Mouse (Mus musculus) cerebellum, adult 2 months (tissue): ENCODE results near the gene Inafm1. TPM values are rescaled to one million over a fixed set of nuclear protein-coding genes. Genes with fewer than 3 reads are reported as not detected.

Source experiments
- DNase-seq, 2 experiments: peaks; one replicate each; pipeline ENCODE4 v3.0.0; 2021
- H3K27ac ChIP-seq: fragments of 200-500 bp; 2 replicates; pipeline ENCODE4 v1.5.1; 2012; ENCODE audit warnings: low read length, control low read depth, inconsistent platforms; ENCODE audit not compliant: insufficient read depth
- H3K27me3 ChIP-seq: fragments of 200-500 bp; 2 replicates; pipeline ENCODE4 v1.6.1; 2012; ENCODE audit warnings: inconsistent platforms, mild to moderate bottlenecking, low read length, moderate library complexity; ENCODE audit not compliant: control insufficient read depth, insufficient read depth
- H3K4me1 ChIP-seq: fragments of 200-500 bp; 2 replicates; pipeline ENCODE4 v1.6.1; 2011; ENCODE audit warnings: low read length; ENCODE audit not compliant: control insufficient read depth, insufficient read depth
- H3K4me3 ChIP-seq: fragments of 200-500 bp; replicated peaks from 2 replicates; pipeline ENCODE3; 2011; ENCODE audit warnings: mild to moderate bottlenecking, low read depth, low read length, control low read depth; ENCODE audit not compliant: insufficient read depth
- CTCF ChIP-seq: fragments of 200-500 bp; IDR thresholded peaks from 2 replicates; pipeline ENCODE4 v1.5.1; 2011; ENCODE audit warnings: low read depth, mild to moderate bottlenecking, control low read depth, low read length, moderate library complexity, borderline replicate concordance; ENCODE audit not compliant: insufficient read depth
- POLR2A ChIP-seq: fragments of 200-500 bp; IDR thresholded peaks from 2 replicates; pipeline ENCODE4 v1.6.1; 2011; ENCODE audit warnings: low read length, control low read depth, borderline replicate concordance; ENCODE audit not compliant: insufficient read depth
- WGBS: fragments of 180-500 bp; shearing (Covaris S2); methylation state at CpG from one replicate; pipeline ENCODE4 v1.1.7; 2018; 5-methylcytosine and 5-hydroxymethylcytosine counted together
- polyA plus RNA-seq: library from polyadenylated mRNA; depleted of rRNA; stranded (reverse); fragments of >200 nt; gene quantifications from 2 replicates; pipeline ENCODE4 v1.2.3, GENCODE M21; 2012; rRNA removed

Inafm1 gene
- polyA plus RNA-seq: 60.1 and 61.1 TPM in 2 replicates

GRCm38 (mm10) chr7:16273081-16273765, at the start of gene Inafm1:
Inafm1 (minus strand) TSS chr7:16273617.
- TF ChIP-seq CTCF: no peak
- peak; percentile 8; the same call in 1 of the 2 replicates for TF ChIP-seq POLR2A
- DNase-seq: peak; percentile 86 to 87
- Histone ChIP-seq H3K4me1 (peaks cover 14% of the 10 kb centered on the region; the same call in 1 of the 2 replicates), H3K27me3 (no peaks in the 10 kb centered on the region), H3K27ac (peak within 1 kb of the TSS; percentile 85), H3K4me3 (peak within 1 kb of the TSS; percentile 67)
- WGBS: 1% methylated on average over 47 of the region's 49 CpGs

DNA sequence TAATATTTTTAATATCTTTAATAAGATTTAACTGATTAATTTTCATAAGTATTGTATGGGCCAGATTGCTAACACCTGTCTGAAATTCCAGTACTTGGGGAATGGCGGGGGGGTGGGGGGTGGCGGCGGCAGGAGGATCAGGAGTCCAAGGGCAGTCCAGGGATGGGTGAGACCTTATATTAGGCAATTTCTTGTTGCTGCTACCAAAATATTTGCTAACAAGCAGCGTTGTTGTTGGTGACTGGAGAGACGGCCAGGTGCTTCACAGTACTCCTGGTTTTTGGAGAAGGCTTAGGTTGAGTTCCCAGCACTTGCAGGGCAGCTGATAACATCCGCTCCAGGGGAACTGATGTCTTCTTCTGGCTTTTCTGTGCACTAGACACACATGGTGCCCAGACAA, 47.1 kb upstream of the Inafm1 start:
- DNase-seq: no peak
- H3K4me1 ChIP-seq: no peaks in the 10 kb centered on the region; the same call in 1 of the 2 replicates
- H3K4me3 ChIP-seq: no peak overlapping the region
- 93% methylated on average over 6 of the region's 6 CpGs for WGBS
- H3K27me3 ChIP-seq: no peaks in the 10 kb centered on the region
- no peak for TF ChIP-seq CTCF
- TF ChIP-seq POLR2A: no peak
- H3K27ac ChIP-seq: no peak overlapping the region

DNA sequence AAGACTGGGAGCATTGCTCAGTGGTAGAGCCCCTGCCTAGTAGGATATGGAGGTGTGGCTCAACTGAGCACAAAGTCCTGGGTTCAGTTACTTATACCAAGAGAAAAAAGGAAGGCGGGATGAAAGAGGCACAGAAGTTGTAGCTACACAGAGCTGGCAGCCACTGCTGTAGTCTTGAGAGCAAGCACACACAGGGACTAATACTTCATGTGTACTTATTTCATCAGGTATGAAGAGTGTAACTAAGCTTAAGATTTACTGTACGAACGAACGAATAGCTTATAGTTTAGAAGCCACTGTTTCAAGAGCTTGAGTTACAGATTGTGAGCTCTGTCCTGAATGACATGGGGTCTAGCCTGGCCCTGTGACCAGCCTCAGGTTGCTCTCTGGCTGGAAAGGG, 45.8 kb upstream of the Inafm1 start:
- H3K27ac ChIP-seq: no peak overlapping the region
- TF ChIP-seq POLR2A (no peak), CTCF (no peak)
- no peaks in the 10 kb centered on the region; the same call in 1 of the 2 replicates for H3K4me1 ChIP-seq
- H3K4me3 ChIP-seq: no peak overlapping the region
- no peak for DNase-seq
- WGBS: 90% methylated on average over 4 of the region's 4 CpGs
- H3K27me3 ChIP-seq: no peaks in the 10 kb centered on the region

DNA sequence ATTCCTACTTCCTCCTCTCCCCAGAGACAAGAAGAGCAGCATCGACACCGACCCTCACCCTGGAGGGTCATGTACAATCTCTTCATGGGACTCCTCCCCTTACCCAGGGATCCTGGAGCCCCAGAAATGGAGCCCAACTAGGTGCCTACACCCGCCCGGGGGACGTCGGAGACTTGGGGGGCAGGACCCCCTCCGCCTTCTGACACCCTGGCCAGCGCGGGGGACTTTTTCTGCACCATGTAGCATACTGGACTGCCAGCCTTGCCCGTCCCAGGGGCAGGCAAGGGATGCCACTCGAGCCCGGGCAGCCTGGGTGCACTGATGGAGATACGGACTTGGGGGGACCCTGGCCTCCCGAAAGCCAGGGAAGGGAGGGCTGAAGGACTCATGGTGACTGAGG, 43.7 kb upstream of the Inafm1 start:
- DNase-seq: no peak
- Histone ChIP-seq H3K4me1 (peaks cover 4% of the 10 kb centered on the region; the same call in 1 of the 2 replicates), H3K4me3 (no peak overlapping the region), H3K27me3 (no peaks in the 10 kb centered on the region), H3K27ac (no peak overlapping the region)
- TF ChIP-seq CTCF (no peak), POLR2A (no peak)
- 81% methylated on average over 14 of the region's 14 CpGs for WGBS

DNA sequence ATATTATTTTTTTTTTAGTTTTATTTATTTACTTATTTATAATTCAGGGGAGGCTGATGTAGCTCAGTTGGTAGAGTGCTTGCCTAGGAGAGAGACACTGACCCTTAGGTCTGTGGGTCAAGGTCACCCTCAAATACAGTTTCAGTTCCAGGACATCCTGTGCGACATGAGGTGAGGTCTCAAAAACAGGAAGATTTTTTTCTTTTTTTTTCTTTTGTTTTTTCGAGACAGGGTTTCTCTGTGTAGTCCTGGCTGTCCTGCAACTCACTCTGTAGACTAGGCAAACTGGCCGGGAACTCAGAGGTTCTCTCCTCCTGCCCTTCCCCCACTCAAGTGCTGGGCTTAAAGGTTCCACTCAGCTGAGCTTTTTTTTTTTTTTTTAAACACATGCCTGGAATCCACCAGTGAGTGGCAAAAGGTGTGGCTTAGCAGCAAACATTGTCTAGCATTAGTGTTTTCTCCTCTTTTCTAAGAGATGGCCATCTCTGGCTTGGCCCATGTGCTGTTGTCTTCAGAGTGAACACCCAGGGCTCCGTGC, 41.9 kb upstream of the Inafm1 start:
- WGBS: 72% methylated on average over 4 of the region's 4 CpGs
- TF ChIP-seq CTCF (no peak), POLR2A (no peak)

DNA sequence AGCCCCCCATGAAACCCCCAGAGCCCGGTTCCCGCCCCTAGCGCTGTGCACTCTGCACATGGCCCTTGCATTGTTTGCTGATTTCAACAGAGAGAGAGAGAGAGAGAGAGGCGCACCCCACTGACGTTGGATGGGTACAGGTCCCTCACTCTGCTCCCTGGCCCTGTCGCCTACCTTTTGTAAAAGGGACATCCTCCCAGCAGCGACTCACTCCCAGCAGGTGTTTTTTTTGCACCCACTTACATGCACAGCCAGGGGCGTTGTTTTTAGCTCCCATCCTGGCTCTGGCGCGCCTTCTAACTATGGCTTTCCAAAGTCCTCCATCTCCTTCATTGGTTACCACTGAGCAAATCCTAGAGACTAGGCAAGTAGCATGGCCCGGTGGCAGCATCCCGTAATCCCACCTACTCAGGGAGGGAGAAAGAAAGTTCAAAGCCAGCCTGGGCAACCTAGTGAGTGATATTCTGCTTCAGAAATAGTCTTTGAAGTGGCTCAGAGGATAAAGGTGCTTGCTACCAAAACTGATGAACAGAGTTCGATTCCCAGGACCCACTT, 40.9 kb upstream of the Inafm1 start:
- WGBS: 12% methylated on average over 13 of the region's 13 CpGs
- peak in 1 of 2 experiments; percentile 86 for DNase-seq
- Histone ChIP-seq H3K4me1 (peaks cover 4% of the 10 kb centered on the region; the same call in 1 of the 2 replicates), H3K4me3 (peak overlapping the region; percentile 65), H3K27ac (peak overlapping the region; percentile 80), H3K27me3 (no peaks in the 10 kb centered on the region)
- no peak for TF ChIP-seq POLR2A
- no peak for TF ChIP-seq CTCF

More for the DNA sequence above, 41.9 kb upstream of the Inafm1 start:
- H3K4me3 ChIP-seq: no peak overlapping the region
- DNase-seq: no peak
- no peak overlapping the region for H3K27ac ChIP-seq
- no peaks in the 10 kb centered on the region for H3K27me3 ChIP-seq
- H3K4me1 ChIP-seq: peaks cover 4% of the 10 kb centered on the region; the same call in 1 of the 2 replicates

GRCm38 (mm10) chr7:16313481-16314220, 40.2 kb upstream of the Inafm1 start:
- TF ChIP-seq CTCF (no peak), POLR2A (peak; percentile 96)
- WGBS: 1% methylated on average over 58 of the region's 66 CpGs
- Histone ChIP-seq H3K4me3 (peak overlapping the region; percentile 65), H3K27ac (peak overlapping the region; percentile 89), H3K27me3 (no peaks in the 10 kb centered on the region), H3K4me1 (peaks cover 10% of the 10 kb centered on the region)
- DNase-seq: peak in 1 of 2 experiments; percentile 85
